Mouse (Mus musculus) mature B cell (primary cell): ENCODE measurements around the gene Adgre4.

Experiments
- in situ Hi-C: fragments of 300-500 bp; cut with MboI; formaldehyde crosslinking; loops from 2 replicates; pipeline ENCODE4 v1.14.3; 2019

Gene Adgre4

GRCm38 (mm10) chr17:55749786-55750185, at the start of gene Adgre4:
TSS of gene Adgre4 (plus strand) at chr17:55749984.
- in situ Hi-C loops, result no loop called here

- in situ Hi-C loops, result loop anchor here (25.0 kb wide), 2 partner anchors 185 to 260 kb away; partner anchors contain the start of genes Ebi3, Shd, Yju2 and Zfp119a
Observed at GRCm38 (mm10) chr17:55702161-55702820, 47.5 kb upstream of the Adgre4 start.

GRCm38 (mm10) chr17:55702865-55703264, 46.9 kb upstream of the Adgre4 start:
- in situ Hi-C loops, result loop anchor here (25.0 kb wide), 2 partner anchors 184 to 259 kb away; partner anchors contain the start of genes Ebi3, Shd, Yju2 and Zfp119a

GRCm38 (mm10) chr17:55711984-55712811, 37.6 kb upstream of the Adgre4 start, which contains the start of gene Pot1b:
TSS of gene Pot1b (minus strand) at chr17:55712628.
- in situ Hi-C loops, result loop anchor here (25.0 kb wide), 2 partner anchors 175 to 250 kb away; partner anchors contain the start of genes Ebi3, Shd, Yju2 and Zfp119a

- in situ Hi-C loops, result loop anchor here (25.0 kb wide), 2 partner anchors 166 to 241 kb away; partner anchors contain the start of genes Ebi3, Shd, Yju2 and Zfp119a
Observed at GRCm38 (mm10) chr17:55721270-55721669, 28.5 kb upstream of the Adgre4 start.

GRCm38 (mm10) chr17:55722250-55722649, 27.5 kb upstream of the Adgre4 start:
- in situ Hi-C loops, result loop anchor here (25.0 kb wide), 2 partner anchors 165 to 240 kb away; partner anchors contain the start of genes Ebi3, Shd, Yju2 and Zfp119a

- in situ Hi-C loops, result no loop called here
Observed at GRCm38 (mm10) chr17:55726193-55726592, 23.6 kb upstream of the Adgre4 start.

- in situ Hi-C loops, result no loop called here
Observed at GRCm38 (mm10) chr17:55736675-55737074, 13.1 kb upstream of the Adgre4 start.

- in situ Hi-C loops, result no loop called here
Observed at GRCm38 (mm10) chr17:55751170-55751569, 1.4 kb downstream of the Adgre4 start.

- in situ Hi-C loops, result no loop called here
Observed at GRCm38 (mm10) chr17:55813642-55814041, 63.9 kb downstream of the Adgre4 start.

GRCm38 (mm10) chr17:55816853-55817252, 67.1 kb downstream of the Adgre4 start:
- in situ Hi-C loops, result no loop called here

GRCm38 (mm10) chr17:55821566-55821965, 71.8 kb downstream of the Adgre4 start:
- in situ Hi-C loops, result no loop called here

- in situ Hi-C loops, result no loop called here
Observed at GRCm38 (mm10) chr17:55843067-55843466, 93.3 kb downstream of the Adgre4 start.

- in situ Hi-C loops, result loop anchor here (25.0 kb wide), 1 partner anchor 165 kb away; the partner anchor contains the start of gene Pot1b
Observed at GRCm38 (mm10) chr17:55877184-55877583, 127.4 kb downstream of the Adgre4 start.

GRCm38 (mm10) chr17:55878282-55878635, 128.5 kb downstream of the Adgre4 start:
- in situ Hi-C loops, result loop anchor here (25.0 kb wide), 1 partner anchor 166 kb away; the partner anchor contains the start of gene Pot1b

- in situ Hi-C loops, result loop anchor here (25.0 kb wide), 1 partner anchor 167 kb away; the partner anchor contains the start of gene Pot1b
Observed at GRCm38 (mm10) chr17:55878636-55879369, 129.0 kb downstream of the Adgre4 start, which contains the start of gene Zfp119a. TSS of gene Zfp119a (minus strand) at chr17:55878930.

GRCm38 (mm10) chr17:55883631-55884030, 133.8 kb downstream of the Adgre4 start:
- in situ Hi-C loops, result loop anchor here (25.0 kb wide), 1 partner anchor 171 kb away; the partner anchor contains the start of gene Pot1b

- in situ Hi-C loops, result loop anchor here (25.0 kb wide), 1 partner anchor 173 kb away; the partner anchor contains the start of gene Pot1b
Observed at GRCm38 (mm10) chr17:55884912-55885311, 135.1 kb downstream of the Adgre4 start.

- in situ Hi-C loops, result loop anchor here (25.0 kb wide), 1 partner anchor 180 kb away; the partner anchor contains the start of gene Pot1b
Observed at GRCm38 (mm10) chr17:55892406-55892955, 142.7 kb downstream of the Adgre4 start.

GRCm38 (mm10) chr17:55903087-55903486, 153.3 kb downstream of the Adgre4 start:
- in situ Hi-C loops, result no loop called here
